Mouse (Mus musculus) kidney, embryonic 16.5 days (tissue): ENCODE data around the gene Gm49358. TPM values are rescaled to one million over a fixed set of nuclear protein-coding genes. Genes with fewer than 3 reads are reported as not detected.

Experiments used
- ATAC-seq: fragments of 200-750 bp; cut with Nextera tagmentation; 2 replicates; pipeline ENCODE4 v1.8.0; 2017; ENCODE audit warnings: moderate TSS enrichment; ENCODE audit not compliant: low FRiP score, low TSS enrichment
- H3K27ac ChIP-seq: fragments of 300-500 bp; sonication (generic); 2 replicates; pipeline ENCODE4 v1.5.1; 2014; ENCODE audit warnings: low read length
- H3K27me3 ChIP-seq: fragments of 300-500 bp; sonication (generic); 2 replicates; pipeline ENCODE4 v1.6.1; 2014; ENCODE audit warnings: low read length, control low read depth, mixed read lengths; ENCODE audit not compliant: insufficient read depth
- H3K36me3 ChIP-seq: fragments of 300-500 bp; sonication (generic); 2 replicates; pipeline ENCODE4 v1.6.1; 2014; ENCODE audit warnings: low read length, control low read depth, mixed read lengths; ENCODE audit not compliant: insufficient read depth
- H3K4me1 ChIP-seq: fragments of 300-500 bp; sonication (generic); 2 replicates; pipeline ENCODE4 v1.6.1; 2014; ENCODE audit warnings: low read length, control low read depth, mixed read lengths; ENCODE audit not compliant: insufficient read depth
- H3K4me2 ChIP-seq: fragments of 300-500 bp; sonication (generic); replicated peaks from 2 replicates; pipeline ENCODE4 v1.6.1; 2014; ENCODE audit warnings: low read depth, low read length
- H3K4me3 ChIP-seq: fragments of 300-500 bp; sonication (generic); 2 replicates; pipeline ENCODE4 v1.5.1; 2014; ENCODE audit warnings: mild to moderate bottlenecking, low read length
- H3K9ac ChIP-seq: fragments of 300-500 bp; sonication (generic); replicated peaks from 2 replicates; pipeline ENCODE4 v1.6.1; 2014; ENCODE audit warnings: low read length
- H3K9me3 ChIP-seq: fragments of 300-500 bp; sonication (generic); 2 replicates; pipeline ENCODE4 v1.6.1; 2016; ENCODE audit warnings: low read length, control low read depth
- WGBS: fragments of 180-500 bp; shearing (Covaris S2); extraction: QIAGEN DNeasy Blood & Tissue Kit; methylation state at CpG from one replicate; pipeline ENCODE4 v1.1.7; 2014; 5-methylcytosine and 5-hydroxymethylcytosine counted together
- polyA plus RNA-seq: library from polyadenylated mRNA; unstranded; fragments of >200 nt; fragmentation: Nextera tagmentation; extraction: Ambion mirVana; gene quantifications from 2 replicates; pipeline ENCODE4 v1.2.1, GENCODE M21; 2015

The Gm49358 gene
- polyA plus RNA-seq, 1 experiment from 2014 or later, result not detected

- H3K4me1 ChIP-seq, result no peaks in the 10 kb centered on the region
- H3K9me3 ChIP-seq, result no peaks in the 10 kb centered on the region
- no peak overlapping the region for H3K4me2 ChIP-seq
- H3K9ac ChIP-seq, result no peak overlapping the region
- no peak overlapping the region for H3K4me3 ChIP-seq
- 53% methylated on average over 4 of the region's 5 CpGs for WGBS
- no peaks in the 10 kb centered on the region for H3K27me3 ChIP-seq
- ATAC-seq, result no peak
- H3K36me3 ChIP-seq, result no peaks in the 10 kb centered on the region
- H3K27ac ChIP-seq, result no peak overlapping the region
Observed at GRCm38 (mm10) chr10:86880071-86880806, 116.5 kb downstream of the Gm49358 start.

GRCm38 (mm10) chr10:86881448-86881847 lies 117.7 kb downstream of the Gm49358 start:
- Histone ChIP-seq H3K4me3 (no peak overlapping the region), H3K36me3 (no peaks in the 10 kb centered on the region), H3K4me1 (no peaks in the 10 kb centered on the region), H3K9me3 (no peaks in the 10 kb centered on the region), H3K27me3 (no peaks in the 10 kb centered on the region), H3K27ac (no peak overlapping the region), H3K4me2 (no peak overlapping the region), H3K9ac (no peak overlapping the region)
- no peak for ATAC-seq

Other genes with a start within 250 kb of the Gm49358 start
- gene Hsp90b1, start 58.5 kb upstream of the Gm49358 start, polyA plus RNA-seq, result 761 and 786 TPM in 2 replicates
- gene Ttc41, start 58.2 kb upstream of the Gm49358 start, polyA plus RNA-seq, result 1.5 and 2.1 TPM in 2 replicates
- gene Nt5dc3, start 15.0 kb downstream of the Gm49358 start, polyA plus RNA-seq, result 1.4 and 1.7 TPM in 2 replicates
- gene Stab2, start 244.1 kb downstream of the Gm49358 start, polyA plus RNA-seq, result 1.2 and 1.6 TPM in 2 replicates